In genomic region chr3:88142546-88142915, GRCm38 (mm10) we compare ENCODE assay signal across 8 mouse cellular contexts. TPM values are rescaled to one million over a fixed set of nuclear protein-coding genes. Genes with fewer than 3 reads are reported as not detected.
DNase-seq lines count a peak whose midpoint lies in the region; ATAC-seq and TF ChIP-seq lines count a peak whose summit lies in the region.

No protein-coding gene starts in this region.

- H3K27ac ChIP-seq in heart, embryonic 14.5 days (replicated peaks in 1 of 2; ENCODE audit: control insufficient read depth in 1 of 2, insufficient read depth in 1 of 2, low read depth in 2 of 2, low read length in 2 of 2), result peak overlapping the region; percentile 89 to 100
- H3K27ac ChIP-seq in cortical plate, adult 2 months (ENCODE audit: insufficient read depth, low read length), result peak overlapping the region; percentile 96
- H3K27ac ChIP-seq in intestine, embryonic 16.5 days (ENCODE audit: low read length), result peak overlapping the region; percentile 100
- H3K27ac ChIP-seq in neural tube, embryonic 12.5 days, result peak overlapping the region; percentile 98

- no peak for DNase-seq in heart, postnatal 10 days
- no peak for DNase-seq in embryo, embryonic 11 days
- no peak for DNase-seq in thymus, adult 18-20 months

- no peak for TF ChIP-seq CTCF in E14TG2a.4 (conservative IDR thresholded peaks at IDR 0.05; ENCODE audit: low read length)
- no peak for TF ChIP-seq CTCF in cortical plate, adult 2 months (IDR thresholded peaks at IDR 0.05; ENCODE audit: extremely low read depth, insufficient read depth, low read length)

- no peaks in the 10 kb centered on the region for H3K9me3 ChIP-seq in heart, embryonic 14.5 days (ENCODE audit: control insufficient read depth, low read length)
- H3K9me3 ChIP-seq in E14TG2a.4 (ENCODE audit: low read length), result no peaks in the 10 kb centered on the region
- no peaks in the 10 kb centered on the region for H3K9me3 ChIP-seq in intestine, embryonic 16.5 days (ENCODE audit: control insufficient read depth, low read length)
- no peaks in the 10 kb centered on the region for H3K9me3 ChIP-seq in neural tube, embryonic 12.5 days

- H3K36me3 ChIP-seq in heart, embryonic 14.5 days (ENCODE audit: control insufficient read depth, insufficient read depth, low read length), result peaks cover 7% of the 10 kb centered on the region
- H3K36me3 ChIP-seq in E14TG2a.4 (ENCODE audit: insufficient read depth, low read length), result no peaks in the 10 kb centered on the region; the same call in 1 of the 2 replicates
- no peaks in the 10 kb centered on the region for H3K36me3 ChIP-seq in intestine, embryonic 16.5 days (ENCODE audit: control insufficient read depth, insufficient read depth, low read length)
- no peaks in the 10 kb centered on the region for H3K36me3 ChIP-seq in neural tube, embryonic 12.5 days

- H3K4me2 ChIP-seq in heart, embryonic 14.5 days (ENCODE audit: low read length), result peak overlapping the region; percentile 74
- peak overlapping the region; percentile 79 for H3K4me2 ChIP-seq in intestine, embryonic 16.5 days (ENCODE audit: low read depth, low read length)
- peak overlapping the region; percentile 79 for H3K4me2 ChIP-seq in neural tube, embryonic 12.5 days (replicated peaks)

- TF ChIP-seq POLR2A in cortical plate, adult 2 months (IDR thresholded peaks at IDR 0.05; ENCODE audit: extremely low read depth, insufficient read depth, low read length), result no peak

- H3K9ac ChIP-seq in heart, embryonic 14.5 days (ENCODE audit: low read length), result peak overlapping the region; percentile 100
- H3K9ac ChIP-seq in intestine, embryonic 16.5 days (ENCODE audit: low read depth, low read length), result peak overlapping the region; percentile 93
- peak overlapping the region; percentile 89 for H3K9ac ChIP-seq in neural tube, embryonic 12.5 days

- H3K4me1 ChIP-seq in heart, embryonic 14.5 days (ENCODE audit: control insufficient read depth in 2 of 2, insufficient read depth in 2 of 2, low read length in 2 of 2), result peaks cover 54 to 66% of the 10 kb centered on the region in 2 experiments
- H3K4me1 ChIP-seq in E14TG2a.4 (replicated peaks; ENCODE audit: low read depth, low read length), result peaks cover 90% of the 10 kb centered on the region
- H3K4me1 ChIP-seq in cortical plate, adult 2 months (ENCODE audit: control insufficient read depth, insufficient read depth, low read length), result peaks cover 28% of the 10 kb centered on the region
- peaks cover 67% of the 10 kb centered on the region for H3K4me1 ChIP-seq in intestine, embryonic 16.5 days (ENCODE audit: control insufficient read depth, insufficient read depth, low read length)
- peaks cover 64% of the 10 kb centered on the region for H3K4me1 ChIP-seq in neural tube, embryonic 12.5 days

- ATAC-seq in heart, embryonic 14.5 days (ENCODE audit: insufficient number of reproducible peaks, insufficient read depth, low FRiP score, low read depth), result peak; percentile 37
- peak; percentile 8 for ATAC-seq in intestine, embryonic 16.5 days
- peak; percentile 60 for ATAC-seq in neural tube, embryonic 12.5 days (ENCODE audit: low FRiP score, low read depth)

- intact Hi-C loops in heart, postnatal 10 days (cut with DNase I), result loop anchor here (2.0 kb wide), 1 partner anchor 32 kb away; no protein-coding TSS in a partner anchor

- H3K4me3 ChIP-seq in heart, embryonic 14.5 days (ENCODE audit: control insufficient read depth in 1 of 2, insufficient read depth in 1 of 2, low read depth in 1 of 2, low read length in 2 of 2), result peak overlapping the region; percentile 65 to 98
- H3K4me3 ChIP-seq in E14TG2a.4 (replicated peaks; ENCODE audit: low read length), result peak overlapping the region; percentile 86
- H3K4me3 ChIP-seq in cortical plate, adult 2 months (ENCODE audit: insufficient read depth, low read length), result peak overlapping the region; percentile 83
- peak overlapping the region; percentile 90 for H3K4me3 ChIP-seq in intestine, embryonic 16.5 days (ENCODE audit: low read length)
- H3K4me3 ChIP-seq in neural tube, embryonic 12.5 days, result peak overlapping the region; percentile 93

- WGBS in heart, embryonic 14.5 days, result under 1% methylated on average over 57 of the region's 57 CpGs
- WGBS in intestine, embryonic 16.5 days, result under 1% methylated on average over 57 of the region's 57 CpGs
- under 1% methylated on average over 57 of the region's 57 CpGs for WGBS in neural tube, embryonic 12.5 days

- H3K27me3 ChIP-seq in heart, embryonic 14.5 days (ENCODE audit: control insufficient read depth, insufficient read depth, low read length), result no peaks in the 10 kb centered on the region
- H3K27me3 ChIP-seq in E14TG2a.4 (ENCODE audit: insufficient read depth, low read length), result peaks cover 49% of the 10 kb centered on the region
- no peaks in the 10 kb centered on the region for H3K27me3 ChIP-seq in intestine, embryonic 16.5 days (replicated peaks; ENCODE audit: control insufficient read depth, insufficient read depth, low read length)
- H3K27me3 ChIP-seq in neural tube, embryonic 12.5 days (replicated peaks), result peaks cover 15% of the 10 kb centered on the region

RNA-seq across cellular contexts. Expression of gene Mef2d, which starts 0.4 kb away (rescaled TPM):
- polyA plus RNA-seq in heart, embryonic 14.5 days (2014; fragmentation: Nextera tagmentation; extraction: Ambion mirVana), result 52.1 and 52.7 TPM in 2 replicates
- 100 to 1,000 TPM; 121 to 133 TPM for total RNA-seq in heart, postnatal 10 days (2021)
- 128 and 131 TPM in 2 replicates for polyA plus RNA-seq in cortical plate, adult 2 months (2012; rRNA removed)
- 13.7 and 23.2 TPM in 2 replicates for polyA plus RNA-seq in intestine, embryonic 16.5 days (2015; fragmentation: Nextera tagmentation; extraction: Ambion mirVana)
- 17.6 and 19.8 TPM in 2 replicates for polyA plus RNA-seq in neural tube, embryonic 12.5 days (2016; fragmentation: Nextera tagmentation; extraction: Ambion mirVana)

Comparison
In these comparisons a context has a peak if more than half of its experiments do, and no peak if none do; other contexts are left out.
1. ATAC-seq: peak in every context shown above with its lines; median percentile 60 in neural tube, embryonic 12.5 days; 37 in heart, embryonic 14.5 days; 8 in intestine, embryonic 16.5 days.